Mouse (Mus musculus): ENCODE results near the gene Rps17.

DNA sequence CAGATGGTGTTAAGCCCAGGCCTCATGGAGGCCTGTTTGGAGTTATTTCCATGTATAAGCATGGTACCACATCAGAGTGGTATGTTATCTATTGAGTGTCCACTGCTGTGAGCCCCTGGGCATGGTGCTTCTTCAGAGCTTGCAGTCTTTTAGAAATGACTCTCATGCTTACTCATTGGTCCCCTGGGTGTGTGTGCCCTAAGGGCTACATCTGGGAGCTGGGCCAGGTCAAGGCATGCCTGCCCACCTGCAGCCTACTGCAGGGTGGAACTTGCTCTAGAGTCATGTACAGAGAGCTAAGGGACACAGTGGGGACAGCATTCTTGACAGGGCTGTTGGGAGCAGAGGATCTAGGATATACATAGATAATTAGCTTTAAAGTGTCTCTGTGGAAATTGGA lies 33.5 kb downstream of the Rps17 start:
- TF ChIP-seq CTCF (IDR thresholded peaks at IDR 0.05) (no peak), EP300 (IDR thresholded peaks at IDR 0.05; ENCODE audit: insufficient read depth, low read depth, low read length) (no peak), POLR2A (IDR thresholded peaks at IDR 0.05; ENCODE audit: insufficient read depth, low read depth, low read length) (no peak)

Data from heart, adult 2 months (tissue).